Mouse (Mus musculus) limb, embryonic 15.5 days (tissue): ENCODE data around the gene Crybb2. TPM values are rescaled to one million over a fixed set of nuclear protein-coding genes. Genes with fewer than 3 reads are reported as not detected.
A peak's percentile ranks its signal among the peaks of the same experiment; 100 is the strongest.
"Not testable (repeated sequence)": the region's sequence is repeated elsewhere in the genome, so short reads cannot be mapped to it uniquely, and the experiment has no call there.

Source experiments
- ATAC-seq: fragments of 200-750 bp; cut with Nextera tagmentation; 2 replicates; pipeline ENCODE4 v1.8.0; 2017; ENCODE audit warnings: low read depth, moderate TSS enrichment; ENCODE audit not compliant: insufficient number of reproducible peaks, low FRiP score, low TSS enrichment
- H3K27ac ChIP-seq: fragments of 300-500 bp; sonication (generic); 2 replicates; pipeline ENCODE4 v1.5.1; 2015; ENCODE audit warnings: moderate library complexity, mild to moderate bottlenecking, inconsistent platforms
- H3K27me3 ChIP-seq: fragments of 300-500 bp; sonication (generic); 2 replicates; pipeline ENCODE4 v1.6.1; 2015; ENCODE audit warnings: inconsistent platforms
- H3K36me3 ChIP-seq: fragments of 300-500 bp; sonication (generic); 2 replicates; pipeline ENCODE4 v1.6.1; 2015; ENCODE audit warnings: inconsistent platforms
- H3K4me1 ChIP-seq: fragments of 300-500 bp; sonication (generic); 2 replicates; pipeline ENCODE4 v1.6.1; 2015; ENCODE audit warnings: inconsistent platforms
- H3K4me2 ChIP-seq: fragments of 300-500 bp; sonication (generic); 2 replicates; pipeline ENCODE4 v1.6.1; 2015; ENCODE audit warnings: mild to moderate bottlenecking, inconsistent platforms
- H3K4me3 ChIP-seq: fragments of 300-500 bp; sonication (generic); 2 replicates; pipeline ENCODE4 v1.5.1; 2015; ENCODE audit warnings: mild to moderate bottlenecking, inconsistent platforms
- H3K9ac ChIP-seq: fragments of 300-500 bp; sonication (generic); 2 replicates; pipeline ENCODE4 v1.6.1; 2015; ENCODE audit warnings: inconsistent platforms
- H3K9me3 ChIP-seq: fragments of 300-500 bp; sonication (generic); 2 replicates; pipeline ENCODE4 v1.6.1; 2016; ENCODE audit warnings: inconsistent platforms
- whole genome bisulfite sequencing: fragments of 180-500 bp; shearing (Covaris S2); methylation state at CpG from one replicate; pipeline ENCODE4 v1.1.7; 2015; 5-methylcytosine and 5-hydroxymethylcytosine counted together
- polyA plus RNA-seq: library from polyadenylated mRNA; unstranded; fragments of >200 nt; fragmentation: Nextera tagmentation; extraction: Ambion mirVana; gene quantifications from 2 replicates; pipeline ENCODE4 v1.2.1, GENCODE M21; 2015

The Crybb2 gene
- polyA plus RNA-seq, result not detected in 2 replicates

DNA sequence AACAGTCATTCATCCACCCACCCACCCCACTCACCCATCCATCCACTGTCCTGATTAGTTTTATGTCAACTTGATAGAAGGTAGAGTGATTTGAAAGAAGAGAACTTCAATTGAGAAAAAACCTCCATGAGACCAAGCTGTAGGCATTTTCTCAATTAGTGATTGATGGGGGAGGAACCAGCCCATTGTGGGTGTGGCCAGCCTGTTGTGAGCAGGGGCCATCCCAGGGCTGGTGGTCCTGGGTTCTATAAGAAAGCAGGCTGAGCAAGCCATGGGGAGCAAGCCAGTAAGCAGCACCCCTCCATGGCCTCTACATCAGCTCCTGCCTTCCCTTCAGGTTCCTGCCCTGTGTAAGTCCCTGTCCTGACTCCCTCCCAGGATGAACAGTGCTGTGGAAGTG lies at the start of gene Crybb2:
Gene Crybb2 (minus strand): TSS at position 101 of the 400 bp plus-strand sequence.
- no peaks in the 10 kb centered on the region for H3K36me3 ChIP-seq
- H3K9ac ChIP-seq, result no peak within 1 kb of the TSS
- H3K27me3 ChIP-seq, result no peaks in the 10 kb centered on the region
- no peak within 1 kb of the TSS for H3K4me3 ChIP-seq
- no peak within 1 kb of the TSS for H3K27ac ChIP-seq
- no peak within 1 kb of the TSS for H3K4me2 ChIP-seq
- no peaks in the 10 kb centered on the region for H3K4me1 ChIP-seq
- H3K9me3 ChIP-seq, result no peaks in the 10 kb centered on the region
- ATAC-seq, result no peak

GRCm38 (mm10) chr5:113119291-113119690 lies 49.4 kb upstream of the Crybb2 start:
- no peak for ATAC-seq
- peaks cover 60% of the 10 kb centered on the region for H3K4me1 ChIP-seq
- no peak overlapping the region for H3K4me3 ChIP-seq
- H3K27me3 ChIP-seq, result no peaks in the 10 kb centered on the region
- no peaks in the 10 kb centered on the region for H3K36me3 ChIP-seq
- no peak overlapping the region for H3K9ac ChIP-seq
- H3K4me2 ChIP-seq, result no peak overlapping the region
- 57% methylated on average over 9 of the region's 9 CpGs for WGBS
- H3K27ac ChIP-seq, result no peak overlapping the region
- H3K9me3 ChIP-seq, result no peaks in the 10 kb centered on the region

- Histone ChIP-seq H3K27ac (no peak overlapping the region), H3K4me2 (no peak overlapping the region), H3K36me3 (no peaks in the 10 kb centered on the region), H3K9ac (no peak overlapping the region), H3K4me3 (no peak overlapping the region), H3K4me1 (peaks cover 64% of the 10 kb centered on the region), H3K9me3 (no peaks in the 10 kb centered on the region), H3K27me3 (no peaks in the 10 kb centered on the region)
- no peak for ATAC-seq
- 32% methylated on average over 6 of the region's 6 CpGs for WGBS
These were observed 48.8 kb upstream of the Crybb2 start for GRCm38 (mm10) chr5:113118695-113119094.

GRCm38 (mm10) chr5:113117361-113117760 lies 47.4 kb upstream of the Crybb2 start:
- no peak overlapping the region for H3K27ac ChIP-seq
- 56% methylated on average over 5 of the region's 5 CpGs for WGBS
- H3K4me1 ChIP-seq, result peaks cover 66% of the 10 kb centered on the region

DNA sequence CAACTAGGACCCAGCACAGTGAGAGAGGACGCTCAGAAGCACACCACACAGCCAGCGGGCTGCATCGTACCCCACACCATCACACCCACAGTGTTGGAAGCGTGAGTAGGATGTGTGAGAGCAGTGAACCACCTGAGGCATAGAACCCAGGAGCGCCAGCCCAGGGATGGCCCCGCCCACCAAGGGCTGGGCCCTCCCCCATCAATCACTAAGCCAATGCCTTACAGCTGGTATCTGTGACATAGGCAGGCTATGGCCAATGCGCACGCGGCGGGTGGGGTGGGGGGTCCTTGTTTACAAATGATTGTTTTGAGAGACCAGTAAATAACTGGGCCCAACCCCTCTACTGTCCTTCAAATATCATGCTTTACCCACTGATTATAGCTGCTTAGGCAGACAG lies 46.0 kb upstream of the Crybb2 start:
- Histone ChIP-seq H3K27me3 (no peaks in the 10 kb centered on the region), H3K36me3 (no peaks in the 10 kb centered on the region), H3K9me3 (no peaks in the 10 kb centered on the region), H3K4me2 (no peak overlapping the region), H3K27ac (no peak overlapping the region), H3K9ac (no peak overlapping the region), H3K4me1 (peaks cover 55% of the 10 kb centered on the region), H3K4me3 (no peak overlapping the region)
- WGBS, result 60% methylated on average over 10 of the region's 10 CpGs
- no peak for ATAC-seq

More at GRCm38 (mm10) chr5:113117361-113117760, 47.4 kb upstream of the Crybb2 start:
- Histone ChIP-seq H3K27me3 (no peaks in the 10 kb centered on the region), H3K9me3 (no peaks in the 10 kb centered on the region), H3K4me3 (no peak overlapping the region), H3K9ac (no peak overlapping the region), H3K4me2 (no peak overlapping the region), H3K36me3 (no peaks in the 10 kb centered on the region)
- ATAC-seq, result no peak

GRCm38 (mm10) chr5:113114264-113115225 lies 44.6 kb upstream of the Crybb2 start:
- H3K36me3 ChIP-seq, result no peaks in the 10 kb centered on the region
- H3K9me3 ChIP-seq, result no peaks in the 10 kb centered on the region
- no peak overlapping the region for H3K4me2 ChIP-seq
- no peak overlapping the region for H3K9ac ChIP-seq
- ATAC-seq, result no peak
- peak overlapping the region; percentile 72 for H3K27ac ChIP-seq
- no peaks in the 10 kb centered on the region for H3K27me3 ChIP-seq
- 28% methylated on average over 20 of the region's 20 CpGs for WGBS
- H3K4me1 ChIP-seq, result peaks cover 46% of the 10 kb centered on the region
- no peak overlapping the region for H3K4me3 ChIP-seq

DNA sequence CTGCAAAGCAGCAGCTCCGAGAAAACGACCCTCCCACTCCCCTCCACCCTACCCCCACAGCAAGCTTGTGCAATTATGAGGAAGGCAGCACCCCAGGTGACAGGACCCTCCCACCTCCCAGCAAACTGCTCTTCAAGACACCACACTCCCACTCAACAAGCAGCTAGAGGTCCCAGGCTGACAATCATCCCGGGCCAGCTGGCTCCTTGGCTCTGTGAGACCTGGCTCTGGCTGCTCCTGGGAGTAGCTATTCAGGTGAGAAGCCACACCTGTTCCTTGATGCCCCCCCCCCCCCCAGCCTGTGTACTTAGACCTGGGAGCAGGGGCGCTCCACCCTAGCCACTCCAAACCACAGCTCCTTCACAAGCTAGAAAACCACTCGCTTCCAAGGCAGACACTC lies 43.2 kb upstream of the Crybb2 start:
- no peak overlapping the region for H3K9ac ChIP-seq
- H3K27me3 ChIP-seq, result no peaks in the 10 kb centered on the region
- 34% methylated on average over 5 of the region's 5 CpGs for WGBS
- peak overlapping the region; percentile 47 for H3K27ac ChIP-seq
- ATAC-seq, result no peak
- H3K4me2 ChIP-seq, result no peak overlapping the region
- no peak overlapping the region for H3K4me3 ChIP-seq
- H3K36me3 ChIP-seq, result no peaks in the 10 kb centered on the region
- no peaks in the 10 kb centered on the region for H3K9me3 ChIP-seq
- peaks cover 39% of the 10 kb centered on the region for H3K4me1 ChIP-seq

GRCm38 (mm10) chr5:113111336-113111735 lies 41.4 kb upstream of the Crybb2 start:
- 13% methylated on average over 4 of the region's 4 CpGs for WGBS
- Histone ChIP-seq H3K4me2 (no peak overlapping the region), H3K27ac (no peak overlapping the region), H3K4me1 (peaks cover 50% of the 10 kb centered on the region), H3K9ac (no peak overlapping the region), H3K9me3 (no peaks in the 10 kb centered on the region), H3K36me3 (no peaks in the 10 kb centered on the region), H3K27me3 (no peaks in the 10 kb centered on the region), H3K4me3 (no peak overlapping the region)
- no peak for ATAC-seq

- WGBS, result 0% methylated on average over 1 of the region's 1 CpGs
- Histone ChIP-seq H3K4me1 (peaks cover 50% of the 10 kb centered on the region), H3K27me3 (no peaks in the 10 kb centered on the region), H3K27ac (peak overlapping the region; percentile 54; the same call in 1 of the 2 replicates), H3K4me2 (no peak overlapping the region), H3K9me3 (no peaks in the 10 kb centered on the region), H3K36me3 (no peaks in the 10 kb centered on the region), H3K9ac (no peak overlapping the region), H3K4me3 (no peak overlapping the region)
- ATAC-seq, result no peak
These were observed 41.0 kb upstream of the Crybb2 start for GRCm38 (mm10) chr5:113110929-113111328.

- not testable (repeated sequence) for H3K9me3 ChIP-seq, H3K4me2 ChIP-seq, H3K9ac ChIP-seq, H3K36me3 ChIP-seq, ATAC-seq, H3K27me3 ChIP-seq, H3K4me3 ChIP-seq, H3K27ac ChIP-seq
- peaks cover 47% of the 10 kb centered on the region for H3K4me1 ChIP-seq
- 86% methylated on average over 2 of the region's 2 CpGs for WGBS
These were observed 39.7 kb upstream of the Crybb2 start for GRCm38 (mm10) chr5:113109651-113110050.

GRCm38 (mm10) chr5:113108165-113108764 lies 38.3 kb upstream of the Crybb2 start:
- H3K27me3 ChIP-seq, result no peaks in the 10 kb centered on the region
- no peak overlapping the region for H3K4me3 ChIP-seq
- no peak overlapping the region for H3K9ac ChIP-seq
- no peaks in the 10 kb centered on the region for H3K9me3 ChIP-seq
- 0 out of 2 replicates have a peak, but pooled peaks have one; percentile 32 for ATAC-seq
- H3K4me1 ChIP-seq, result peaks cover 38% of the 10 kb centered on the region
- no peaks in the 10 kb centered on the region for H3K36me3 ChIP-seq
- WGBS, result 66% methylated on average over 11 of the region's 11 CpGs
- H3K27ac ChIP-seq, result peak overlapping the region; percentile 54
- no peak overlapping the region for H3K4me2 ChIP-seq

- Histone ChIP-seq H3K4me3 (no peak overlapping the region), H3K27me3 (no peaks in the 10 kb centered on the region), H3K4me2 (no peak overlapping the region), H3K9ac (no peak overlapping the region), H3K4me1 (peaks cover 32% of the 10 kb centered on the region), H3K36me3 (no peaks in the 10 kb centered on the region), H3K27ac (peak overlapping the region; percentile 54; the same call in 1 of the 2 replicates), H3K9me3 (no peaks in the 10 kb centered on the region)
- ATAC-seq, result 0 out of 2 replicates have a peak, but pooled peaks have one; percentile 2
- WGBS, result 58% methylated on average over 3 of the region's 3 CpGs
These were observed 37.8 kb upstream of the Crybb2 start for GRCm38 (mm10) chr5:113107709-113108108.
